Mouse (Mus musculus) forebrain, embryonic 14.5 days (tissue): ENCODE data around the gene Rcc2. TPM values are rescaled to one million over a fixed set of nuclear protein-coding genes. Genes with fewer than 3 reads are reported as not detected.

ENCODE experiments used
- ATAC-seq: fragments of 200-750 bp; cut with Nextera tagmentation; 2 replicates; pipeline ENCODE4 v1.8.0; 2017; ENCODE audit warnings: mild to moderate bottlenecking, moderate library complexity
- DNase-seq: peaks from one replicate; pipeline ENCODE4 v3.0.0-alpha.2; 2015; ENCODE audit warnings: low spot score
- H3K27ac ChIP-seq: fragments of 300-500 bp; sonication (generic); 2 replicates; pipeline ENCODE4 v1.5.1; 2014; ENCODE audit warnings: low read depth, mild to moderate bottlenecking, control low read depth, low read length, moderate library complexity
- H3K27me3 ChIP-seq: fragments of 300-500 bp; sonication (generic); replicated peaks from 2 replicates; pipeline ENCODE4 v1.6.1; 2014; ENCODE audit warnings: low read length, control low read depth, mixed read lengths; ENCODE audit not compliant: control insufficient read depth, insufficient read depth
- H3K36me3 ChIP-seq: fragments of 300-500 bp; sonication (generic); 2 replicates; pipeline ENCODE4 v1.6.1; 2014; ENCODE audit warnings: low read length, control low read depth; ENCODE audit not compliant: control insufficient read depth, insufficient read depth
- H3K4me1 ChIP-seq: fragments of 300-500 bp; sonication (generic); 2 replicates; pipeline ENCODE4 v1.6.1; 2014; ENCODE audit warnings: antibody characterized with exemption, low read length, control low read depth; ENCODE audit not compliant: control insufficient read depth, insufficient read depth
- H3K4me2 ChIP-seq: fragments of 300-500 bp; sonication (generic); 2 replicates; pipeline ENCODE4 v1.6.1; 2014; ENCODE audit warnings: mild to moderate bottlenecking, control low read depth, low read length
- H3K4me3 ChIP-seq: fragments of 300-500 bp; sonication (generic); 2 replicates; pipeline ENCODE4 v1.5.1; 2014; ENCODE audit warnings: low read depth, low read length, control low read depth
- H3K9ac ChIP-seq: fragments of 300-500 bp; sonication (generic); 2 replicates; pipeline ENCODE4 v1.6.1; 2014; ENCODE audit warnings: mild to moderate bottlenecking, low read length, control low read depth, moderate library complexity
- H3K9me3 ChIP-seq: fragments of 300-500 bp; sonication (generic); replicated peaks from 2 replicates; pipeline ENCODE4 v1.6.1; 2016; ENCODE audit warnings: low read length, control low read depth, mixed read lengths; ENCODE audit not compliant: control insufficient read depth
- WGBS: fragments of 180-500 bp; shearing (Covaris S2); extraction: QIAGEN DNeasy Blood & Tissue Kit; methylation state at CpG from one replicate; pipeline ENCODE4 v1.1.7; 2014; 5-methylcytosine and 5-hydroxymethylcytosine counted together
- polyA plus RNA-seq: library from polyadenylated mRNA; unstranded; fragments of >200 nt; fragmentation: Nextera tagmentation; extraction: Ambion mirVana; gene quantifications from 2 replicates; pipeline ENCODE4 v1.2.1, GENCODE M21; 2014

Rcc2 gene
- polyA plus RNA-seq = 23.1 and 32.8 TPM in 2 replicates

DNA sequence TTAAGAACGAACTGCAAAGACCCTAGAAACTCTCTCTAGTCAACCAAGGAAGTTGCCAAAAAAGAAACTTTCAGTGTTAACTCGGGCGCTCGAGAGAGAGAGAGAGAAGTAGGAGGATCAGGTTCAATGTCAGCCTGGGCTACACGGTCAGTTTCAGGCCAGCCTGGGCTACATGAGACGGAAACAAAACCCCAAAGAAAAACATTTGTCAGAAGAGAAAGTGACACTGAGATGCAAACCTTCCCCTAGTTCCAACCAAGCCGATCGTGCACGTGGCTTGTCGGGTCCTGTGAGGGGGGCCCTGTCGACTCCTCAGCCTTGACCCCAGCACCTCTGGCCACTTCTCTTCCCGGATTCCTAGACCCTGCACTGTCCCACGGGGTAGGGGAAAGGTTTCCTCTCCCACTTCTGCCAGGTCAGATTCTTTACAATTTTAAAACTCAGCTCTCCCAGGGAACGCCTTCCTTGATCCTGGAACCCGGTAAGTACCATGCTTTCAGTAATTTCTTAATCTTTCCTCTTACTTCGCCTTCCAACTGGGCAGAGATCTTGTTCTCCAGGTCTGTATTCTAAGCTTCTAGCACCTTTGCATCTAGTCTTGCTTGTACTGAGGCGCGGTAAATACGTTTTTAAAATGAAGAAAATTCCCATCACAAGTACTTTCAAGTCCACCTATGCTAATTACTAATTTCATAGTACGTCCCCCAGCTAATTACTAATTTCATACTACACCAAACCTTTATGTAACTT is at the start of gene Rcc2:
Gene Rcc2, plus strand, starts transcription at position 273 of the 750 bp plus-strand sequence.
- peak within 1 kb of the TSS; percentile 96 for H3K9ac ChIP-seq
- H3K4me2 ChIP-seq = peak within 1 kb of the TSS; percentile 60
- peak within 1 kb of the TSS; percentile 98 for H3K27ac ChIP-seq
- H3K36me3 ChIP-seq = peaks cover 17% of the 10 kb centered on the region
- no peaks in the 10 kb centered on the region for H3K9me3 ChIP-seq
- no peak for ATAC-seq
- H3K27me3 ChIP-seq = peaks cover 11% of the 10 kb centered on the region
- DNase-seq = no peak
- 8% methylated on average over 20 of the region's 20 CpGs for WGBS
- H3K4me1 ChIP-seq = peaks cover 20% of the 10 kb centered on the region
- peak within 1 kb of the TSS; percentile 92 for H3K4me3 ChIP-seq

DNA sequence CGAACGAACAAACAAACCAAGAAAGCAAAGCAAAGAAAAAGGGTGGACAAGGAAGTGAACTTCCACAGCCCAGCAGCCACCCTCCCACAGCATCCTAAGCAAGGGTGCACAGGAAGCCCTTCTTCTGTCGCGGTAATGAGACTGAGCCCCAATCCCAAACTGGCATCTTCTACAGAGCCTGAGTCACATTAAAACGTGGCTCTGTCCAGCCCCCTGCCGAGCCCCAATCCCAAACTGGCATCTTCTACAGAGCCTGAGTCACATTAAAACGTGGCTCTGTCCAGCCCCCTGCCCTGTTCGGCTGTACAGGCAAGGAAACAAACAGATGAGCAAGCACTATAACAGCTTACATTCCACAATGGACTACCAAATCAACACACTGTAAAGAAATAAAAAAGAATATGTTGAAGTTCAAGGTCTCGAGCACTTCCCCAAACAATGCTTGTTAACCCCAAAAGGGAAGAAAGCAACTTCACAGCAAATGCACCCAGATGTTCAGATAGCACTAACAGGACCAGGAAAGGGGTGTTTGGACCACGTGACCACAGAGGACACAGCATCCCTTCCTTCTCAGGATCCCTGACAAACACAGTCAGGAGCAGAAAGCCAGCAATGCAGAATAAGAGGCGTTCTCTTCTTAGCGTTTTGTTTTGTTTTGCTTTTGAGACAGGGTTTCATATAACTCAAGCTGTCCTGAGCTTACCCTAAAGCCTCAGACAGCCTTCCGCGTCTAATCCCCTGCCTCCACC is 46.3 kb upstream of the Rcc2 start:
- Histone ChIP-seq H3K27ac (no peak overlapping the region), H3K9me3 (no peaks in the 10 kb centered on the region), H3K4me2 (no peak overlapping the region), H3K4me3 (no peak overlapping the region), H3K9ac (no peak overlapping the region), H3K27me3 (no peaks in the 10 kb centered on the region), H3K4me1 (peaks cover 23% of the 10 kb centered on the region), H3K36me3 (no peaks in the 10 kb centered on the region)
- ATAC-seq (no peak), DNase-seq (no peak)
- 50% methylated on average over 14 of the region's 14 CpGs for WGBS

DNA sequence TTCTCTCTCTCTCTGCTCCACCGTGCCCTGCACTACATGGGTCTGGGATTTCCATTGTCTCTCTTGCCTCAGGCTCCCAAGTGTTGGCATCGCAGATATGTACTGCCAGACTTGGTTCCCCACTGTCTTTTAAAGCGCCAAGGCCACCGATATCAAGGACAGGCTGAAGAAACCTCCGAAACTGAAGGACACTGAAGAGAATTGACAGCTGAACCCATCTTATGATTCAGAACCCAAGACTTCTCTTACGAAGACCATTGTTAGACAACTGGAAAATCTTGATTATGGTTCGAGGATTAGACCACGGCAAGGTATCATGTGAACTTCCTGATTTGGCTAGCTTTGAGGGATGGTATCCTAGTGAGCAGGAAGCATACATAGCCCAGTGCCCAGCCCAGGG is 45.5 kb upstream of the Rcc2 start:
- DNase-seq = no peak
- WGBS = 74% methylated on average over 8 of the region's 8 CpGs
- ATAC-seq = no peak
- Histone ChIP-seq H3K36me3 (no peaks in the 10 kb centered on the region), H3K9ac (no peak overlapping the region), H3K4me2 (no peak overlapping the region), H3K9me3 (no peaks in the 10 kb centered on the region), H3K4me1 (peaks cover 16% of the 10 kb centered on the region), H3K4me3 (no peak overlapping the region), H3K27ac (no peak overlapping the region), H3K27me3 (no peaks in the 10 kb centered on the region)

- Histone ChIP-seq H3K4me1 (peaks cover 15% of the 10 kb centered on the region), H3K4me2 (no peak overlapping the region), H3K4me3 (no peak overlapping the region), H3K36me3 (no peaks in the 10 kb centered on the region), H3K9me3 (no peaks in the 10 kb centered on the region), H3K9ac (no peak overlapping the region), H3K27ac (peak overlapping the region; percentile 96; the same call in 1 of the 2 replicates), H3K27me3 (no peaks in the 10 kb centered on the region)
- 63% methylated on average over 8 of the region's 8 CpGs for WGBS
- no peak for DNase-seq
- no peak for ATAC-seq
Observed at GRCm38 (mm10) chr4:140656529-140656928, 43.8 kb upstream of the Rcc2 start.

DNA sequence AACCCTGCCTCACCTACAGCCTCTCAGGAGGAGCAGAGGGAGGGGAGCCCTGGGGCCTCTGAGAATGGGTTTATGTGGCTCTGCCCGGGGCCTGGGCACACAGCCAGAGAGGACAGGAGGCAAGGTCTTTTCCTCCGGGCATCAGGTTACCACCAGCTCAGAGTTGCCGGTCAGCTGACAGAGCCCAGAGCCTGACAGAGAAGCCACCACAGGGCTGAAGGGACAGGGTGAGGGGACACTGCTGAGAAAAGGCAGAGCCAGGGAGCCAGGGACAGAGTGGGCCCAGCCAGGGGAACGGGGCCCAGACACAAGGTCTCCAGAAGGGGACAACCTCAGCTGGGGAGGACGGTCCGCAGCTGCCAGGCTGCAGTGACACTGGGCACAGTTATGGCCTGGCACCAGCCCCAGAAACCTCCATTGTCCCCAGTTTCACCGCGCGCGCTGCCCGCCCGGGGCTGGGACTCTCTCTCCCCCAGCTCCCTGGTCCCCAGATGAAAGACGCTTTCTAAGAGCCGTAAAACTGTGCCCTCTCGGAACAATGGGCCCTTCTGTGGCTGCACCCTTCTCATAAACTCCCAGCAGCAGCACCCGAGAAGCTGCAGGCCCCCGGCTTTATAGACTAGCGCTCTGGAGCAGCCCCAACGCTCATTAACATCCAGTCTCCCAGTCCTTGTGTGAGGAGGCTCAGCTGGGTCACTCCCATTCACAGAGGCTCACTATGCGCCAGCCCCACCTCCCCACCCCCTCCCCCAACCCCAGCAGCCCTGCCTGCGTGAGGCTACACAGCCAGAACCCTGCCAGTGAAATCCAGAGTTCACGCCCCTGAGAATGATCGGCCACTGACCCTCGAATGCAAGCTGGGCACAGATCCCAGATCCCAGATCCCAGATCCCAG is 42.4 kb upstream of the Rcc2 start:
- peak overlapping the region; percentile 96 for H3K27ac ChIP-seq
- no peaks in the 10 kb centered on the region for H3K36me3 ChIP-seq
- DNase-seq (peak; percentile 94), ATAC-seq (peak; percentile 95)
- H3K4me3 ChIP-seq = no peak overlapping the region
- H3K4me1 ChIP-seq = peaks cover 15% of the 10 kb centered on the region
- H3K4me2 ChIP-seq = peak overlapping the region; percentile 32
- peak overlapping the region; percentile 44 for H3K9ac ChIP-seq
- no peaks in the 10 kb centered on the region for H3K27me3 ChIP-seq
- under 1% methylated on average over 23 of the region's 24 CpGs for WGBS
- H3K9me3 ChIP-seq = no peaks in the 10 kb centered on the region

DNA sequence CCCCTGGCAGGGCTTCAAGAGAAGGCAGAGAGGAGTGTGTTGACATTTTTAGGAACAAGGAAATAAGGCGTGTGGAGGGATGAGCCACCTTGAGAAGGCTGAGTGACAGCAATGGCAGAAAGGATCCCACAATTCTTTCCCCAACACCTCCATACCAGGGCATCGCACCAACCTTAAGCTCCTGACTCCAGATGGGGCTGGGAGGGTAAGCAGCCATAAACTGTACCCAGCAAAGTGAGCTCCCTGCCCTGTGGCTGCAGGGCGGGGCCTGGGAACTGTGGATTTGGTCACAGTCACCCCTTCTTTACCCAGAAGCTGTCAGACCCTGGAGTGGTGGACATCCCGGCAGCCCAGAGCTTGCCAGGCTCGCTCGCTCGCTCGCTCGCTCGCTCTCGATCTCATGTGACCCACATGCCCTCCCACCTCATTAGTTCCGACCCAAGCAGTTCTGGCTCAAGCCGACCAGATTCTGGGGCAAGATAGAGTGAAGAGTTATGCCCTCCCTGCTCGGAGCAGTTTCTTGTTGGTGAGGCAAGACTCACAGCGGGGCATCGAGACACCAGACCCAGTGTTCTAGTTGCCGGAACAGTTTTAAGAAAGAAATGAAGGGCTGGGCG is 38.8 kb upstream of the Rcc2 start:
- WGBS = 76% methylated on average over 18 of the region's 18 CpGs

DNA sequence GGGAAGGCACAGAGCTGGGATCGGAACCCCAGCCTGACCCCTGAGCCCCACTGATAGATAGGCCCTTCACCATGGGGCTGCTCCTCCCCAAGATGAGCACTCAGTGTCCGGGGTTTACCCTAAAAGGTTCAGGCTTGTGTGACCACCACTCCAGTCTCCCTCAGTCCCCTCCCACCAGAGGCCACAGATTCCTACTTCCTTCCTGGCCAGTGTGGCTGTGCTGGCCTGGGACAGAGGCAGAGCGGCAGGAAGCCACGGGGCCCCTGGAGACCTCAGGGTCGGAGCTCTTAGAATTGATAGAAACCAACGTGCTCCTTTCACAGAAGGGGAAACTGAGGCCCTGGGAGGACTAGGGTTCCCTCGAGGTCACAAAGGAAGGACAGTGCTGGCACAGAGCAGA is 37.9 kb upstream of the Rcc2 start:
- Histone ChIP-seq H3K36me3 (no peaks in the 10 kb centered on the region), H3K9me3 (no peaks in the 10 kb centered on the region), H3K9ac (peak overlapping the region; percentile 13; the same call in 1 of the 2 replicates), H3K4me2 (no peak overlapping the region), H3K4me3 (no peak overlapping the region), H3K27ac (no peak overlapping the region), H3K4me1 (peaks cover 12% of the 10 kb centered on the region), H3K27me3 (no peaks in the 10 kb centered on the region)
- WGBS = 56% methylated on average over 7 of the region's 7 CpGs
- DNase-seq (no peak), ATAC-seq (no peak)

More for the DNA sequence above, 38.8 kb upstream of the Rcc2 start:
- Histone ChIP-seq H3K4me3 (no peak overlapping the region), H3K4me2 (no peak overlapping the region), H3K27ac (no peak overlapping the region), H3K9ac (no peak overlapping the region), H3K9me3 (no peaks in the 10 kb centered on the region), H3K4me1 (peaks cover 15% of the 10 kb centered on the region), H3K36me3 (no peaks in the 10 kb centered on the region), H3K27me3 (no peaks in the 10 kb centered on the region)
- DNase-seq (no peak), ATAC-seq (no peak)

DNA sequence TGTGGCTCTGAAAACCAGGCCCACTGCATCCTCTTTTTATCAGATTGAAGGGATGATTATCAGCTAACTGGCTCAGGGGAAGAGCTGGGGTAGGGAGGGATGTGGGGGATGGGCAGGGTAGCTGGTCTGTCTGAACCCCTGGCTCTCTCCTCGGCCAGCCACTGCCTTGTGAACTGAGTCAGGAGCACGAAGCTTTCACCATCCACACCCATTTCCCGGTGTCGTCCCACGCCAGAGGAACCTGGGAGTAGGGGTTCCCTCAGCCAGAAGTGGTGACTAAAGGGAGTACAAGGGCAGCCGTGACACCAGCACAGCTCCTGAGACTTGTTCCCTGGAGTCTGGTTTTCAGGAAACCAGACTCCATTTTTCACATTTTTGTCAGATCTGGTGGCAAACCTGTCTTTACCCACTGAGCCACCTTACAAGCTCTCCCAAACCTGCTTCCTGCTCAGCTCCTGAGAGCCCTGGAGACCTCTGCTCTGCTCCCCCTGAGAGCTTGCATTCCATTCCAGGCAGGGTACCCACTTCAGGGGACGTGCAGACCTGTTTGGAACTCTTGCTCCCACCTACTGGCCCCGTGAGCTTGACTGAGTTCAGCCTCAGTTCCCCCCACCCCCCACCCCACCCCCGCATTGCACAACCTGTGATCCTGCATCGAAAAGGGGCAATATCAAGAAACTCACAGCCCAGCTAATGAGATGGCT is 37.3 kb upstream of the Rcc2 start:
- H3K9ac ChIP-seq = peak overlapping the region; percentile 13; the same call in 1 of the 2 replicates
- H3K27ac ChIP-seq = no peak overlapping the region
- no peaks in the 10 kb centered on the region for H3K27me3 ChIP-seq
- H3K36me3 ChIP-seq = no peaks in the 10 kb centered on the region
- H3K4me1 ChIP-seq = peaks cover 8% of the 10 kb centered on the region
- H3K4me2 ChIP-seq = no peak overlapping the region
- no peak overlapping the region for H3K4me3 ChIP-seq
- no peak for ATAC-seq
- DNase-seq = no peak
- 31% methylated on average over 10 of the region's 10 CpGs for WGBS
- no peaks in the 10 kb centered on the region for H3K9me3 ChIP-seq
